Mouse (Mus musculus) heart, embryonic 14.5 days (tissue): ENCODE measurements at regions not wholly inside any gene's neighbourhood (a gene's known extent, or its start where the extent isn't known, plus 50 kb on each side); places are given as distances from the start of the nearest gene placed in this dataset.

Source experiments
- ATAC-seq: fragments of 200-750 bp; cut with Nextera tagmentation; 2 replicates; pipeline ENCODE4 v1.8.0; 2017; ENCODE audit warnings: low read depth, moderate TSS enrichment; ENCODE audit not compliant: insufficient number of reproducible peaks, insufficient read depth, low FRiP score
- H3K27ac ChIP-seq, 2 experiments: fragments of 200-500 bp in 1 of 2; fragments of 300-500 bp in 1 of 2; sonication (generic) in 1 of 2; replicated peaks in 1 of 2; 2 replicates each; pipeline ENCODE4 v1.5.1; 2012 to 2014; ENCODE audit warnings: low read depth in 2 of 2, low read length in 2 of 2, control low read depth in 1 of 2, mild to moderate bottlenecking in 1 of 2, mixed read lengths in 1 of 2; ENCODE audit not compliant: control insufficient read depth in 1 of 2, insufficient read depth in 1 of 2
- H3K27me3 ChIP-seq: fragments of 300-500 bp; sonication (generic); 2 replicates; pipeline ENCODE4 v1.6.1; 2014; ENCODE audit warnings: mild to moderate bottlenecking, low read length, control low read depth; ENCODE audit not compliant: control insufficient read depth, insufficient read depth
- H3K36me3 ChIP-seq: fragments of 300-500 bp; sonication (generic); 2 replicates; pipeline ENCODE4 v1.6.1; 2014; ENCODE audit warnings: mild to moderate bottlenecking, control low read depth, low read length, mixed read lengths; ENCODE audit not compliant: control insufficient read depth, insufficient read depth
- H3K4me1 ChIP-seq, 2 experiments: fragments of 200-500 bp in 1 of 2; fragments of 300-500 bp in 1 of 2; sonication (generic) in 1 of 2; 2 replicates each; pipeline ENCODE4 v1.6.1; 2012 to 2014; ENCODE audit warnings: low read length in 2 of 2, control low read depth in 1 of 2, mixed read lengths in 1 of 2; ENCODE audit not compliant: control insufficient read depth in 2 of 2, insufficient read depth in 2 of 2
- H3K4me2 ChIP-seq: fragments of 300-500 bp; sonication (generic); 2 replicates; pipeline ENCODE4 v1.6.1; 2014; ENCODE audit warnings: mild to moderate bottlenecking, low read length
- H3K4me3 ChIP-seq, 2 experiments: fragments of 200-500 bp in 1 of 2; fragments of 300-500 bp in 1 of 2; sonication (generic) in 1 of 2; 2 replicates each; pipeline ENCODE4 v1.5.1; 2012 to 2014; ENCODE audit warnings: low read length in 2 of 2, mild to moderate bottlenecking in 2 of 2, control low read depth in 1 of 2, low read depth in 1 of 2, moderate library complexity in 1 of 2; ENCODE audit not compliant: control insufficient read depth in 1 of 2, insufficient read depth in 1 of 2
- H3K9ac ChIP-seq: fragments of 300-500 bp; sonication (generic); 2 replicates; pipeline ENCODE4 v1.6.1; 2014; ENCODE audit warnings: mild to moderate bottlenecking, low read length
- H3K9me3 ChIP-seq: fragments of 300-500 bp; sonication (generic); 2 replicates; pipeline ENCODE4 v1.6.1; 2016; ENCODE audit warnings: low read length, control low read depth; ENCODE audit not compliant: control insufficient read depth
- WGBS: fragments of 180-500 bp; shearing (Covaris S2); extraction: QIAGEN DNeasy Blood & Tissue Kit; methylation state at CpG from one replicate; pipeline ENCODE4 v1.1.7; 2014; 5-methylcytosine and 5-hydroxymethylcytosine counted together

GRCm38 (mm10) chr16:62681880-62682279, 104.7 kb downstream of the Nsun3 start:
- Histone ChIP-seq H3K9ac (no peak overlapping the region), H3K4me1 (no peaks in the 10 kb centered on the region), H3K27me3 (no peaks in the 10 kb centered on the region), H3K9me3 (no peaks in the 10 kb centered on the region), H3K36me3 (no peaks in the 10 kb centered on the region), H3K4me3 (no peak overlapping the region), H3K4me2 (no peak overlapping the region), H3K27ac (no peak overlapping the region)
- ATAC-seq = no peak
- 72% methylated on average over 5 of the region's 5 CpGs for WGBS

GRCm38 (mm10) chr16:62676815-62677214, 109.8 kb downstream of the Nsun3 start:
- no peaks in the 10 kb centered on the region for H3K9me3 ChIP-seq
- H3K27ac ChIP-seq = no peak overlapping the region
- 77% methylated on average over 6 of the region's 6 CpGs for WGBS
- no peaks in the 10 kb centered on the region for H3K36me3 ChIP-seq
- H3K4me2 ChIP-seq = no peak overlapping the region
- no peak overlapping the region for H3K9ac ChIP-seq
- H3K27me3 ChIP-seq = no peaks in the 10 kb centered on the region
- H3K4me1 ChIP-seq = no peaks in the 10 kb centered on the region
- no peak for ATAC-seq
- H3K4me3 ChIP-seq = no peak overlapping the region

- H3K4me3 ChIP-seq = no peak overlapping the region
- no peak overlapping the region for H3K27ac ChIP-seq
- H3K4me2 ChIP-seq = no peak overlapping the region
- H3K36me3 ChIP-seq = no peaks in the 10 kb centered on the region
- H3K9me3 ChIP-seq = no peaks in the 10 kb centered on the region
- WGBS = 88% methylated on average over 2 of the region's 2 CpGs
- H3K27me3 ChIP-seq = no peaks in the 10 kb centered on the region
- no peak overlapping the region for H3K9ac ChIP-seq
- no peaks in the 10 kb centered on the region for H3K4me1 ChIP-seq
- ATAC-seq = no peak
Measured at GRCm38 (mm10) chr16:62657383-62657782, 129.2 kb downstream of the Nsun3 start.

- Histone ChIP-seq H3K4me1 (no peaks in the 10 kb centered on the region), H3K4me2 (no peak overlapping the region), H3K9me3 (no peaks in the 10 kb centered on the region), H3K27ac (no peak overlapping the region), H3K4me3 (no peak overlapping the region), H3K36me3 (no peaks in the 10 kb centered on the region), H3K27me3 (no peaks in the 10 kb centered on the region), H3K9ac (no peak overlapping the region)
- 75% methylated on average over 1 of the region's 1 CpGs for WGBS
- ATAC-seq = no peak
Measured at GRCm38 (mm10) chr16:62654436-62654835, 132.2 kb downstream of the Nsun3 start.

- no peak overlapping the region for H3K9ac ChIP-seq
- H3K27me3 ChIP-seq = no peaks in the 10 kb centered on the region
- H3K4me1 ChIP-seq = no peaks in the 10 kb centered on the region
- no peak overlapping the region for H3K4me2 ChIP-seq
- no peaks in the 10 kb centered on the region for H3K9me3 ChIP-seq
- no peak for ATAC-seq
- H3K4me3 ChIP-seq = no peak overlapping the region
- 41% methylated on average over 8 of the region's 8 CpGs for WGBS
- H3K36me3 ChIP-seq = no peaks in the 10 kb centered on the region
- no peak overlapping the region for H3K27ac ChIP-seq
Measured at GRCm38 (mm10) chr16:62653817-62654216, 132.8 kb downstream of the Nsun3 start.

- Histone ChIP-seq H3K4me3 (no peak overlapping the region), H3K27me3 (no peaks in the 10 kb centered on the region), H3K4me1 (no peaks in the 10 kb centered on the region), H3K27ac (no peak overlapping the region), H3K9me3 (no peaks in the 10 kb centered on the region), H3K36me3 (no peaks in the 10 kb centered on the region), H3K9ac (no peak overlapping the region), H3K4me2 (no peak overlapping the region)
- ATAC-seq = no peak
- 66% methylated on average over 5 of the region's 6 CpGs for WGBS
Measured at GRCm38 (mm10) chr16:62652769-62653465, 133.7 kb downstream of the Nsun3 start.

GRCm38 (mm10) chr16:62650856-62651255, 135.8 kb downstream of the Nsun3 start:
- H3K27ac ChIP-seq = no peak overlapping the region
- H3K4me1 ChIP-seq = no peaks in the 10 kb centered on the region
- no peak overlapping the region for H3K4me3 ChIP-seq
- 74% methylated on average over 7 of the region's 7 CpGs for WGBS
- ATAC-seq = no peak
- no peak overlapping the region for H3K9ac ChIP-seq
- no peak overlapping the region for H3K4me2 ChIP-seq
- no peaks in the 10 kb centered on the region for H3K36me3 ChIP-seq
- no peaks in the 10 kb centered on the region for H3K9me3 ChIP-seq
- no peaks in the 10 kb centered on the region for H3K27me3 ChIP-seq

- WGBS = 80% methylated on average over 8 of the region's 8 CpGs
- Histone ChIP-seq H3K4me3 (no peak overlapping the region), H3K9me3 (no peaks in the 10 kb centered on the region), H3K36me3 (no peaks in the 10 kb centered on the region), H3K27ac (no peak overlapping the region), H3K27me3 (no peaks in the 10 kb centered on the region), H3K9ac (no peak overlapping the region), H3K4me2 (no peak overlapping the region), H3K4me1 (no peaks in the 10 kb centered on the region)
- ATAC-seq = no peak
Measured at GRCm38 (mm10) chr16:62648326-62648725, 138.3 kb downstream of the Nsun3 start.
